10 mouse cellular contexts compared by ENCODE assay signal in the genomic region with DNA sequence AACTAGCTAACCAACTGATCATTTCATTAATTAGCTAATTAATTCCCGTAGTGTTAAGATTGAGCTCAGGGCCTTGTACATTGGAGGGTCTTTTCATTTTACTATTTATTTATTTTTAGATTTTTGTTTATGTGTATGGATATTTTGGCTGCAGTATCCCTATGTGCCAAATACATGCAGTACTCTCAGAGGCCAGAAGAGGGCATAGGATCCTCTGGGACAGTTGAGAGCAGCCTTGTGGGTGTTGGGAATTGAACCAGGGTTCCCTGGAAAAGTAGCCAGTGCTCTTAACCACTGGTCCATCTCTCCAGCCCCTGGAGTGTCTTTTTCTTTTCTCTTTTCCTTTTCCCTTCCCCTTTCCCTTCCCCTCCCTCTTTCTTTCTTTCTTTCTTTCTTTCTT. TPM values are rescaled to one million over a fixed set of nuclear protein-coding genes. Genes with fewer than 3 reads are reported as not detected.
DNase-seq lines count a peak whose midpoint lies in the region; ATAC-seq and TF ChIP-seq lines count a peak whose summit lies in the region.
"Had no signal": no experiment of that assay in that cellular context is flagged by ENCODE, and none has a peak within 500 bp of the region (broad histone marks: within the 10 kb centered on the region; RNA-seq: fewer than 3 reads in every experiment).

No protein-coding gene starts in this region.

- no peak overlapping the region for H3K4me2 ChIP-seq in kidney, postnatal 0 days (ENCODE audit: low read length)
- H3K4me2 ChIP-seq in forebrain, embryonic 15.5 days (replicated peaks): no peak overlapping the region

- H3K27ac ChIP-seq in kidney, postnatal 0 days: no peak overlapping the region
- H3K27ac ChIP-seq in forebrain, embryonic 15.5 days (replicated peaks): no peak overlapping the region

- peak; percentile 58 for TF ChIP-seq CTCF in kidney, postnatal 0 days (IDR thresholded peaks at IDR 0.05; ENCODE audit: low read depth)

- H3K27me3 ChIP-seq in kidney, postnatal 0 days (ENCODE audit: insufficient read depth, low read length): no peaks in the 10 kb centered on the region
- no peaks in the 10 kb centered on the region for H3K27me3 ChIP-seq in forebrain, embryonic 15.5 days

- H3K4me1 ChIP-seq in kidney, postnatal 0 days (replicated peaks; ENCODE audit: insufficient read depth, low read length): no peaks in the 10 kb centered on the region
- H3K4me1 ChIP-seq in forebrain, embryonic 15.5 days: no peaks in the 10 kb centered on the region

- no peak overlapping the region for H3K9ac ChIP-seq in kidney, postnatal 0 days (ENCODE audit: low read depth, low read length)
- H3K9ac ChIP-seq in forebrain, embryonic 15.5 days (replicated peaks): no peak overlapping the region

- no peaks in the 10 kb centered on the region for H3K9me3 ChIP-seq in kidney, postnatal 0 days (replicated peaks; ENCODE audit: low read length)
- no peaks in the 10 kb centered on the region for H3K9me3 ChIP-seq in forebrain, embryonic 15.5 days

- peak; percentile 16 for DNase-seq in adrenal gland, adult 2 months
- DNase-seq in adrenal gland, adult 8-10 months: no peak
- peak; percentile 25 to 64 for DNase-seq in spleen, postnatal 10 days (ENCODE audit: low spot score in 2 of 2)
- DNase-seq in spleen, adult 12 weeks (ENCODE audit: low spot score): no peak
- no peak for DNase-seq in kidney, postnatal 0 days (ENCODE audit: low spot score)
- DNase-seq in thymus, postnatal 25 days: peak; percentile 45
- DNase-seq in testis, postnatal 10 days (ENCODE audit: low spot score): no peak

- ATAC-seq in kidney, postnatal 0 days (replicated peaks; ENCODE audit: low FRiP score, low read depth): no peak
- no peak for ATAC-seq in forebrain, embryonic 15.5 days (replicated peaks)

- H3K4me3 ChIP-seq in kidney, postnatal 0 days (replicated peaks; ENCODE audit: low read depth, low read length): no peak overlapping the region
- H3K4me3 ChIP-seq in forebrain, embryonic 15.5 days: no peak overlapping the region
- H3K4me3 ChIP-seq: erythroblast, embryonic 14.5 days had no signal

- no peaks in the 10 kb centered on the region for H3K36me3 ChIP-seq in kidney, postnatal 0 days (ENCODE audit: insufficient read depth, low read length)
- H3K36me3 ChIP-seq in forebrain, embryonic 15.5 days: no peaks in the 10 kb centered on the region

- WGBS in kidney, postnatal 0 days: 82% methylated on average over 1 of the region's 1 CpGs
- WGBS in forebrain, embryonic 15.5 days: 63% methylated on average over 1 of the region's 1 CpGs

RNA-seq across cellular contexts. Expression of gene Mpo, which starts 12.1 kb away (rescaled TPM):
- total RNA-seq in adrenal gland, adult 2 months (2021): under 1 TPM in 1 of 2 experiments, not detected in 1; 0.29 TPM
- polyA plus RNA-seq in adrenal gland, adult 2 months (2012; rRNA removed): not detected in 2 replicates
- total RNA-seq in adrenal gland, adult 8-10 months (2022): not detected
- polyA plus RNA-seq in kidney, postnatal 0 days (2015; fragmentation: Nextera tagmentation; extraction: Ambion mirVana): 0.12 and 0.52 TPM in 2 replicates
- polyA plus RNA-seq in forebrain, embryonic 15.5 days (2015; fragmentation: Nextera tagmentation; extraction: Ambion mirVana): 0.18 and 0.27 TPM in 2 replicates
- polyA plus RNA-seq: C2C12 had no signal

RNA-seq across cellular contexts. Expression of gene Lpo, which starts 22.6 kb away (rescaled TPM):
- not detected for total RNA-seq in adrenal gland, adult 2 months (2021)
- polyA plus RNA-seq in adrenal gland, adult 2 months (2012; rRNA removed): not detected in 2 replicates
- total RNA-seq in adrenal gland, adult 8-10 months (2022): not detected
- 1.0 and 2.0 TPM in 2 replicates for polyA plus RNA-seq in kidney, postnatal 0 days (2015; fragmentation: Nextera tagmentation; extraction: Ambion mirVana)
- 0.62 and 0.89 TPM in 2 replicates for polyA plus RNA-seq in forebrain, embryonic 15.5 days (2015; fragmentation: Nextera tagmentation; extraction: Ambion mirVana)
- polyA plus RNA-seq: C2C12; erythroblast, embryonic 14.5 days had no signal

RNA-seq across cellular contexts. Expression of gene Tspoap1, which starts 45.1 kb away (rescaled TPM):
- 1 to 10 TPM; 3.3 to 4.6 TPM for total RNA-seq in adrenal gland, adult 2 months (2021)
- 6.6 and 9.7 TPM in 2 replicates for polyA plus RNA-seq in adrenal gland, adult 2 months (2012; rRNA removed)
- 10 to 100 TPM in 2 of 4 experiments, 1 to 10 TPM in 2; 5.9 to 32.3 (median 18.0) TPM for total RNA-seq in adrenal gland, adult 8-10 months (2022)
- polyA plus RNA-seq in kidney, postnatal 0 days (2015; fragmentation: Nextera tagmentation; extraction: Ambion mirVana): 1.9 and 2.5 TPM in 2 replicates
- 30.3 and 31.8 TPM in 2 replicates for polyA plus RNA-seq in forebrain, embryonic 15.5 days (2015; fragmentation: Nextera tagmentation; extraction: Ambion mirVana)
- polyA plus RNA-seq: C2C12 had no signal

RNA-seq across cellular contexts. Expression of gene Mks1, which starts 47.6 kb away (rescaled TPM):
- total RNA-seq in adrenal gland, adult 2 months (2021): 10 to 100 TPM in 1 of 2 experiments, 1 to 10 TPM in 1; 6.6 to 11.9 TPM
- 19.2 and 20.7 TPM in 2 replicates for polyA plus RNA-seq in adrenal gland, adult 2 months (2012; rRNA removed)
- 10 to 100 TPM; 11.0 to 23.7 (median 15.9) TPM for total RNA-seq in adrenal gland, adult 8-10 months (2022)
- polyA plus RNA-seq in kidney, postnatal 0 days (2015; fragmentation: Nextera tagmentation; extraction: Ambion mirVana): 10.1 and 12.2 TPM in 2 replicates
- 12.1 and 13.3 TPM in 2 replicates for polyA plus RNA-seq in forebrain, embryonic 15.5 days (2015; fragmentation: Nextera tagmentation; extraction: Ambion mirVana)

Comparison
In these comparisons a context has a peak if more than half of its experiments do, and no peak if none do; other contexts are left out.
1. DNase-seq: peak in adrenal gland, adult 2 months (single experiment), spleen, postnatal 10 days (2 of 2) and thymus, postnatal 25 days (single experiment); none in adrenal gland, adult 8-10 months (single experiment), spleen, adult 12 weeks (single experiment), kidney, postnatal 0 days (single experiment) and testis, postnatal 10 days (single experiment).